Mouse (Mus musculus) stomach, embryonic 16.5 days (tissue): ENCODE data around the gene Krtap12-1. TPM values are rescaled to one million over a fixed set of nuclear protein-coding genes. Genes with fewer than 3 reads are reported as not detected.
"Not testable (repeated sequence)": the region's sequence is repeated elsewhere in the genome, so short reads cannot be mapped to it uniquely, and the experiment has no call there.

Experiments used
- ATAC-seq: fragments of 200-750 bp; cut with Nextera tagmentation; 2 replicates; pipeline ENCODE4 v1.8.0; 2017; ENCODE audit warnings: moderate number of reproducible peaks, moderate TSS enrichment; ENCODE audit not compliant: insufficient read depth, low FRiP score
- H3K27ac ChIP-seq: fragments of 300-500 bp; sonication (generic); 2 replicates; pipeline ENCODE4 v1.5.1; 2014; ENCODE audit warnings: low read length
- H3K27me3 ChIP-seq: fragments of 300-500 bp; sonication (generic); 2 replicates; pipeline ENCODE4 v1.6.1; 2014; ENCODE audit warnings: low read length, control low read depth, mixed read lengths; ENCODE audit not compliant: control insufficient read depth, insufficient read depth
- H3K36me3 ChIP-seq: fragments of 300-500 bp; sonication (generic); 2 replicates; pipeline ENCODE4 v1.6.1; 2014; ENCODE audit warnings: low read length; ENCODE audit not compliant: control insufficient read depth, insufficient read depth
- H3K4me1 ChIP-seq: fragments of 300-500 bp; sonication (generic); 2 replicates; pipeline ENCODE4 v1.6.1; 2014; ENCODE audit warnings: low read length, control low read depth, mixed read lengths; ENCODE audit not compliant: control insufficient read depth, insufficient read depth
- H3K4me2 ChIP-seq: fragments of 300-500 bp; sonication (generic); 2 replicates; pipeline ENCODE4 v1.6.1; 2014; ENCODE audit warnings: low read depth, low read length, mixed read lengths
- H3K4me3 ChIP-seq: fragments of 300-500 bp; sonication (generic); replicated peaks from 2 replicates; pipeline ENCODE4 v1.5.1; 2014; ENCODE audit warnings: mild to moderate bottlenecking, low read length
- H3K9ac ChIP-seq: fragments of 300-500 bp; sonication (generic); 2 replicates; pipeline ENCODE4 v1.6.1; 2014; ENCODE audit warnings: low read length
- H3K9me3 ChIP-seq: fragments of 300-500 bp; sonication (generic); replicated peaks from 2 replicates; pipeline ENCODE4 v1.6.1; 2016; ENCODE audit warnings: low read length, control low read depth; ENCODE audit not compliant: control insufficient read depth
- WGBS: fragments of 180-500 bp; shearing (Covaris S2); extraction: QIAGEN DNeasy Blood & Tissue Kit; methylation state at CpG from one replicate; pipeline ENCODE4 v1.1.7; 2014; 5-methylcytosine and 5-hydroxymethylcytosine counted together
- polyA plus RNA-seq: library from polyadenylated mRNA; unstranded; fragments of >200 nt; fragmentation: Nextera tagmentation; extraction: Ambion mirVana; gene quantifications from 2 replicates; pipeline ENCODE4 v1.2.1, GENCODE M21; 2015

The Krtap12-1 gene
- polyA plus RNA-seq, 1 experiment from 2014 or later, result not detected

DNA sequence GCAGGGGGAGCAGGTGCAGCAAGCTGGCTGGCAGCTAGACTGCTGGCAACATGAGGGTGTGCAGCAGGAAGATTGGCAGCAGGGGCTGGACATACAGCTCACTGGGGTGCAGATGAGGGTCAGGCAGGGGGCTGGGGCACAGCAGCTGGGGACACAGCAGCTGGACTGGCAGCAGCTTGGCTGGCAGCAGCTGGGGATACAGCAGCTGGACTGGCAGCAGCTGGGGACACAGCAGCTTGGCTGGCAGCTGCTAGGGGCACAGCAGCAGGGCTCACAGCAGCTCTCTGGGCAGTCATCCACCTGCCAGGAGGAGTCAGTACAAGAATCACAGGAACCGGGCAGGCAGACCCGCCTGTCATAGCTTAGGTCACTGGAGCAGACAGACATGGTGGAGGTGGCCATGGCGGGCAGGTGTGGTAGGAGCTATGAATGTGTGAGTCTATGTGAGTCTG is 30.0 kb upstream of the Krtap12-1 start, which contains the start of gene Gm19402:
TSS of gene Gm19402 (minus strand) at position 402 of the 452 bp plus-strand sequence.
- not testable (repeated sequence) for H3K9me3 ChIP-seq, H3K27me3 ChIP-seq, H3K4me3 ChIP-seq, H3K27ac ChIP-seq, H3K4me2 ChIP-seq, H3K36me3 ChIP-seq, H3K9ac ChIP-seq, H3K4me1 ChIP-seq, ATAC-seq
- 77% methylated on average over 3 of the region's 3 CpGs for WGBS

DNA sequence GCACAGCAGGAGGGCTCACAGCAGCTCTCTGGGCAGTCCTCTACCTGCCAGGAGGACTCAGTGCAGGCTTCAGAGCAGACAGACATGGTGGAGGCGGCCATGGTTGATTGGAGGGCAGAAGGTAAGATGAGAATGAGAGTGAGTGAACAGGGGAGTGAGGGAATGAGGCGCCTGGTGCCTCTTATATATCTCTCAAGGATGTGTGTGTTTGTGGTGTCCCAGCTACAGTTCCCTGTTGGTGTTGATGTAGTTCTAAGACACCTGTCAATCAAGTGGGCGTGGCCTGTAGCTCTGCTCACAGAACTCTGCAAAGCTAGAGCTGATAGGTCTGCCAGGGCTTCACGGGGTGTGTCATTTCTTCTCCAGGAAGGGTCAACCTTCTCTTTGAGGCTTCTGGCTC is 23.3 kb upstream of the Krtap12-1 start, which contains the start of gene Gm9508:
TSS of gene Gm9508 (minus strand) at position 101 of the 400 bp plus-strand sequence.
- Histone ChIP-seq H3K27ac (no peak within 1 kb of the TSS), H3K9ac (no peak within 1 kb of the TSS), H3K9me3 (0 out of 2 replicates have a peak, but pooled peaks cover 5% of the 10 kb centered on the region), H3K36me3 (no peaks in the 10 kb centered on the region), H3K4me3 (no peak within 1 kb of the TSS), H3K27me3 (no peaks in the 10 kb centered on the region), H3K4me1 (no peaks in the 10 kb centered on the region), H3K4me2 (no peak within 1 kb of the TSS)
- WGBS, result 34% methylated on average over 4 of the region's 4 CpGs
- ATAC-seq, result no peak

DNA sequence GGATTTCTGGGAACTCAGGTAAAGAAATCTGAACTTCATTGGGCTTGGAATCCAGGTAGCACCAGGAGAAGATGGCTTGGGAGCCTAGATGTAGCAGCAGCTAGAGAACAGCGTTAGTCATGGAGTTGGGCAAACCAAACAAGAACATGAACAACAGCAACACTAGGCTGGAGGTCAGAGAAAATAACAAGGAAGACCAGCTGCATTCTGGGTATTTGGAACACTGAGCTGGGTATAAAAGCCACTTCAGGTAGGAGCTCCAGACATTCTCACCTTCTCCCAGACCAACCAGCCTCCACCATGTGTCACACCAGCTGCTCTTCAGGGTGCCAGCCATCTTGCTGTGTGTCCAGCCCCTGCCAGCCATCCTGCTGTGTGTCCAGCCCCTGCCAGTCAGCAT is 14.1 kb upstream of the Krtap12-1 start, which contains the start of gene Gm10272:
TSS of gene Gm10272 (plus strand) at position 301 of the 400 bp plus-strand sequence.
- peaks cover 6% of the 10 kb centered on the region; the same call in 1 of the 2 replicates for H3K9me3 ChIP-seq
- H3K27me3 ChIP-seq, result no peaks in the 10 kb centered on the region
- no peak for ATAC-seq
- H3K4me1 ChIP-seq, result no peaks in the 10 kb centered on the region
- H3K27ac ChIP-seq, result no peak within 1 kb of the TSS
- H3K4me2 ChIP-seq, result no peak within 1 kb of the TSS
- H3K4me3 ChIP-seq, result no peak within 1 kb of the TSS
- H3K9ac ChIP-seq, result no peak within 1 kb of the TSS
- H3K36me3 ChIP-seq, result no peaks in the 10 kb centered on the region
- 89% methylated on average over 1 of the region's 1 CpGs for WGBS

DNA sequence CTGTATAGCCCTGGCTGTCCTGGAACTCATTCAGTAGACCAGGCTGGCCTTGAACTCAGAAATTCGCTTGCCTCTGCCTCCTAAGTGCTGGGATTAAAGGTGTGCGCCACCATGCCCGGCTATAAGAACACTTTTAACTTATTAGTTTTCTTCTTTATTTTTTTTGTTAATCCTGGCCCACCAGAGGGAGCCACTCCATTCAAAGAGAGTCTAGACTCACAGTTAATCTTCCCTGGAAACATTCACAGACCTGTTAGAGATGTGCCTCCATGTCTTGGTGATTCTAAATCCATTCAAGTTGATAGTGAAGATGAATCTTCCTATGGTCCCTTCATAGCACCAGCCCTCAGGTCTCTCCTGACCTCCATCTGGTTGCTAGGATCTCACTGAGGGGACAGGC is 10.6 kb upstream of the Krtap12-1 start:
- Histone ChIP-seq H3K4me3 (no peak overlapping the region), H3K36me3 (no peaks in the 10 kb centered on the region), H3K9ac (no peak overlapping the region), H3K27me3 (no peaks in the 10 kb centered on the region), H3K27ac (no peak overlapping the region), H3K4me2 (no peak overlapping the region), H3K9me3 (peaks cover 6% of the 10 kb centered on the region; the same call in 1 of the 2 replicates), H3K4me1 (no peaks in the 10 kb centered on the region)
- WGBS, result 73% methylated on average over 3 of the region's 3 CpGs
- no peak for ATAC-seq

DNA sequence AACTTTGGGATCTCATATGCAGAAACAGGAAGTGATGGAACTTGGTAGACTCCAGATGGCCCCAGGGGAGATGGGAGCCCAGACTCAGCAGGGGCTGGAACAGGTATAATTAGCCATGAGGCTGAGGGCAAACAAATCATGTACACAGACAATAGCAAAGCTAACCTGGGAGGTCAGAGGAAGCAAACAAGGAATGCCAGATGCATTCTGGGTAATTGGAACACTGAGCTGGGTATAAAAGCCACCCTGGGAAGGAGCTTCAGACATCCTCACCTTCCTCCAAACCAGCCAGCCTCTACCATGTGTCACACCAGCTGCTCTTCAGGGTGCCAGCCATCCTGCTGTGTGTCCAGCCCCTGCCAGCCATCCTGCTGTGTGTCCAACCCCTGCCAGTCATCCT is 9.2 kb upstream of the Krtap12-1 start, which contains the start of gene Gm10024:
TSS of gene Gm10024 (plus strand) at position 301 of the 400 bp plus-strand sequence.
- H3K9ac ChIP-seq, ATAC-seq, H3K4me1 ChIP-seq, H3K27ac ChIP-seq, H3K27me3 ChIP-seq, H3K9me3 ChIP-seq, H3K4me3 ChIP-seq, H3K4me2 ChIP-seq, H3K36me3 ChIP-seq: not testable (repeated sequence)

DNA sequence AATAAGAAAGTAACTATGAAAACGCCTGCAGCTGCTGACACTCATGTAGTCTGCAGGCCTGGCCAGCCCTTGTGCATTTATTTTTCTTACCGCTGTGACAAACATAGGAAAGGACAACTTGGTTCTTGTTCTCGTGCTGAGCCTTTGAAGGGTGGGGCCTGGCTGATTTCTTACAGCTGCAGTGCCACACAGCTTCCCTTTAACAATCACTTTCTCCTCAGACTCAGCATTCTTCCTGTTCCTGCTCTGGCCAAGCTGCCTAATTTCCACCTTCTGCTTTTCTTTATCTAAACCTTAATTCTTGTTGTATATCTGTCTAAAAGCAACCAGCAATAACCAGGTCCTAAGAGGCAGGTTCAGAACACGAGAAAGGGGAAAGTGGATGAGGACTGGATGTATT is 6.7 kb upstream of the Krtap12-1 start:
- H3K27me3 ChIP-seq, result no peaks in the 10 kb centered on the region
- H3K4me2 ChIP-seq, result no peak overlapping the region
- no peak overlapping the region for H3K4me3 ChIP-seq
- no peak overlapping the region for H3K9ac ChIP-seq
- no peaks in the 10 kb centered on the region for H3K36me3 ChIP-seq
- no peaks in the 10 kb centered on the region for H3K9me3 ChIP-seq
- H3K4me1 ChIP-seq, result no peaks in the 10 kb centered on the region
- ATAC-seq, result no peak
- no peak overlapping the region for H3K27ac ChIP-seq
- 57% methylated on average over 4 of the region's 4 CpGs for WGBS

DNA sequence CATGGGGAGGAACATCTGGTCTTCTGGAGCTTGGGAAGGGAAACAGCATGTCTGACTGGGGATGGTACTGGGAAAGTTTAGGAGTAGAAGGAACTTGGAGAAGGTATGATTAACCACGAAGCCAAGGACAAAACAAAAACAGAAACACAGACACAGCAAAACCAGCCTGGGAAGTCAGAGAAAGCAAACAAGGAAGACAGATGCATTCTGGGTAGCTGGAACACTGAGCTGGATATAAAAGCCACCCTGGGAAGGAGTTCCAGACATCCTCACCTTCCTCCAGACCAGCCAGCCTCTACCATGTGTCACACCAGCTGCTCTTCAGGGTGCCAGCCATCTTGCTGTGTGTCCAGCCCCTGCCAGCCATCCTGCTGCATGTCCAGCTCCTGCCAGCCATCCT is 4.9 kb upstream of the Krtap12-1 start, which contains the start of gene Gm10142:
TSS of gene Gm10142 (plus strand) at position 301 of the 400 bp plus-strand sequence.
- no peaks in the 10 kb centered on the region for H3K4me1 ChIP-seq
- no peaks in the 10 kb centered on the region for H3K36me3 ChIP-seq
- no peak within 1 kb of the TSS for H3K4me2 ChIP-seq
- H3K9me3 ChIP-seq, result no peaks in the 10 kb centered on the region
- no peak within 1 kb of the TSS for H3K9ac ChIP-seq
- H3K4me3 ChIP-seq, result no peak within 1 kb of the TSS
- WGBS, result 87% methylated on average over 1 of the region's 1 CpGs
- ATAC-seq, result no peak
- no peak within 1 kb of the TSS for H3K27ac ChIP-seq
- no peaks in the 10 kb centered on the region for H3K27me3 ChIP-seq

DNA sequence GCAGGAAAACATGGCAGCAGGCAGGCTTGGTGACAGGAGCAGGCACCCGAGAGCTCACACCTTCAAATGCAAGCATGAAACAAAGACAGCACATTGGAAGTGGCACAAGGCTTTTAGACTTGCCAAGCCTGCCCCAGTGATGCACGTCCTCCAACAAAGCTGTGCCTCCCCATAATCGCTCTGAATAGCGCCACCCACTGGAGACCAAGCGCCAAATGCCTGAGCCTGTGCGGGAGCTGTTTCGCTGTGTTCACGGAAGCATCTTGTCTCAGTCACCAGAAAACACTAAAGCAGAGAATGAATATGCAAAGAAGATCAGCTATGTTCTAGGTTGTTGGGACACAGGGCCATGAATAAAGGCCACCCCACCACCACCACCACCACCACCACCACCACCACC is 4.5 kb downstream of the Krtap12-1 start:
- no peaks in the 10 kb centered on the region for H3K36me3 ChIP-seq
- no peaks in the 10 kb centered on the region for H3K27me3 ChIP-seq
- 79% methylated on average over 8 of the region's 8 CpGs for WGBS

DNA sequence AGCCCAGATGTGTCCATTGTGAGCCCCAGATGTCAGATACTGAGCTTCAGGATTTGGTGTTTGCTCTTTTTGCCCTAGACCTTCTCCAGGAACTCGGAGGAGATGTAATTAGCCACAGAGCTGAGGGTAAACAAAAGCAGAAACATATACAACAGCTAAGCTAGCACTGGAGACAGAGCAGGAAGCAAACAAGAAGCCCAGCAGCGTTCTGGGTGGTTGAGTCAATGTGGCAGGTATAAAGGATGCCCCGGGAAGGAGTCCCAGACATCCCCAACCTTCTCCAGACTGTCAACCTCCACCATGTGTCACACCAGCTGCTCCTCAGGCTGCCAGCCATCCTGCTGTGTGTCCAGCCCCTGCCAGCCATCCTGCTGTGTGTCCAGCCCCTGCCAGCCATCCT is 5.8 kb downstream of the Krtap12-1 start, which contains the start of gene Gm10100:
TSS of gene Gm10100 (plus strand) at position 301 of the 400 bp plus-strand sequence.
- H3K4me1 ChIP-seq, result no peaks in the 10 kb centered on the region
- WGBS, result 25% methylated on average over 3 of the region's 3 CpGs
- H3K9me3 ChIP-seq, result no peaks in the 10 kb centered on the region
- no peak within 1 kb of the TSS for H3K9ac ChIP-seq
- no peak within 1 kb of the TSS for H3K4me3 ChIP-seq
- no peaks in the 10 kb centered on the region for H3K36me3 ChIP-seq
- H3K4me2 ChIP-seq, result no peak within 1 kb of the TSS
- H3K27me3 ChIP-seq, result no peaks in the 10 kb centered on the region
- no peak for ATAC-seq
- H3K27ac ChIP-seq, result no peak within 1 kb of the TSS

More for the DNA sequence above, 4.5 kb downstream of the Krtap12-1 start:
- H3K4me3 ChIP-seq, result no peak overlapping the region
- H3K9me3 ChIP-seq, result no peaks in the 10 kb centered on the region
- H3K9ac ChIP-seq, result no peak overlapping the region
- no peak for ATAC-seq
- no peaks in the 10 kb centered on the region for H3K4me1 ChIP-seq
- no peak overlapping the region for H3K4me2 ChIP-seq
- H3K27ac ChIP-seq, result no peak overlapping the region
